In the genomic region with DNA sequence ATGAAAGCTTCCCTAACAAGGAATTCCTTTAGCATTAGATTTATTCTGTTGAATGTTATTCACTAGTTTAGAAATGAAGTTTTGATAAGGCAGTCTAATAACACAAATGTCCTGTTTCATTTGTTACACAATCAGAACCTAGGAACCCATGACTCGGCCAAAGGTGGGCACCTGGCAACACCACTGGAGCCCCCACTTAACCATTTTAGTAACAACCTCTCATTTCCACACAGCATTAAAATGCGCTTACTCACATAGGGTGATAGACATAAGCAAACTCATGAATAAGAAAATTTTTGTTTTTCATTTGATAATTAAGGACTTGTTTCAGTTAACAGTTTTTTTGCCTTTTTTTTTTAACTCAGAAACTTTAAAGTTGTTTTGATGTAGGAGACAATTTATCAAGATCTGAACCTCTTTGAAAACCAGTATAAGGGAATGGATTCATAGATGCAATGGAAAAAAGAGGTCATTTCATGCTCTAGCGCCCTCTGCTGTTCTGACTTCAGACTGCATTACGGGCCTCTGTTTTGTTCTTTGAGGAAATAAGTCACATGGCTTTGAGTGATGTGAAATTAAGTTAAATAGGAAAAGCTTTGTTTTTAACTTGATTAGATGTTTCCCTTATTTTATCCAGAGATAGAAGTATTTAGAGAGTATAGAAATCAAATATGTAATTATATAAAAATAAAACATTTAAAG, we compare ENCODE assay signal across 8 mouse cellular contexts. TPM values are rescaled to one million over a fixed set of nuclear protein-coding genes. Genes with fewer than 3 reads are reported as not detected.
A peak's percentile ranks its signal among the peaks of the same experiment; 100 is the strongest.
DNase-seq lines count a peak whose midpoint lies in the region; ATAC-seq and TF ChIP-seq lines count a peak whose summit lies in the region.

No protein-coding gene starts in this region.

- no peak overlapping the region for H3K9ac ChIP-seq in heart, adult 2 months (ENCODE audit: low read depth, low read length)

- TF ChIP-seq CTCF in heart, adult 2 months (IDR thresholded peaks at IDR 0.05), result peak; percentile 89
- peak; percentile 92 for TF ChIP-seq CTCF in layer of hippocampus, adult 2 months (conservative IDR thresholded peaks at IDR 0.05)

- peak; percentile 38 to 65 for DNase-seq in heart, adult 2 months
- DNase-seq in heart, postnatal 25 days (ENCODE audit: low spot score), result no peak
- DNase-seq in ZHBTc4 (ENCODE audit: low read depth, low spot score), result peak; percentile 77
- DNase-seq in cerebellum, postnatal 36 days, result peak; percentile 64 to 76
- DNase-seq in layer of hippocampus, adult 2 months (ENCODE audit: low spot score in 2 of 2), result peak; percentile 67 to 75
- peak; percentile 52 for DNase-seq in spleen, adult 12 weeks (ENCODE audit: low spot score)

- ATAC-seq in granulocyte monocyte progenitor cell, adult 5-6 weeks (replicated peaks; ENCODE audit: poor library complexity, severe bottlenecking), result peak; percentile 93
- ATAC-seq in megakaryocyte, adult 5-6 weeks (ENCODE audit: poor library complexity, severe bottlenecking), result peak; percentile 96

- H3K36me3 ChIP-seq in heart, adult 2 months (ENCODE audit: control insufficient read depth, insufficient read depth, low read length), result no peaks in the 10 kb centered on the region

- H3K27ac ChIP-seq in heart, adult 2 months, result no peak overlapping the region
- H3K27ac ChIP-seq in layer of hippocampus, adult 2 months, result no peak overlapping the region

- intact Hi-C loops in heart, adult 2 months (cut with DNase I), result no loop called here
- intact Hi-C loops in heart, postnatal 25 days (cut with DNase I), result no loop called here

- H3K4me3 ChIP-seq in heart, adult 2 months, result no peak overlapping the region
- no peak overlapping the region for H3K4me3 ChIP-seq in layer of hippocampus, adult 2 months

- no peaks in the 10 kb centered on the region for H3K79me2 ChIP-seq in heart, adult 2 months (replicated peaks; ENCODE audit: control insufficient read depth, insufficient read depth, low read length)

- no peaks in the 10 kb centered on the region for H3K27me3 ChIP-seq in heart, adult 2 months (ENCODE audit: control insufficient read depth, insufficient read depth, low read length)

- WGBS in heart, adult 2 months, result 49% methylated on average over 4 of the region's 4 CpGs

- TF ChIP-seq EP300 in heart, adult 2 months (IDR thresholded peaks at IDR 0.05; ENCODE audit: insufficient read depth, low read depth, low read length), result no peak

- TF ChIP-seq POLR2A in heart, adult 2 months (IDR thresholded peaks at IDR 0.05; ENCODE audit: insufficient read depth, low read depth, low read length), result no peak

- H3K4me1 ChIP-seq in heart, adult 2 months (ENCODE audit: control insufficient read depth, insufficient read depth, low read length), result no peaks in the 10 kb centered on the region

RNA-seq across cellular contexts. Expression of gene Rnf146, which starts 23.7 kb away (rescaled TPM):
- 10 to 100 TPM; 61.8 to 64.4 TPM for total RNA-seq in heart, adult 2 months (2021)
- polyA plus RNA-seq in heart, adult 2 months (2012; rRNA removed), result 20.4 and 50.2 TPM in 2 replicates
- total RNA-seq in heart, postnatal 25 days (2021), result 10 to 100 TPM; 53.2 to 60.3 TPM
- total RNA-seq in granulocyte monocyte progenitor cell, adult 5-6 weeks (2014; fragmentation: Nextera tagmentation), result 19.1 and 26.0 TPM in 2 replicates
- 41.8 and 49.1 TPM in 2 replicates for total RNA-seq in granulocyte monocyte progenitor cell, adult 5-6 weeks (2017)
- 100 to 1,000 TPM in 1 of 2 experiments, 10 to 100 TPM in 1; 99.6 to 103 TPM for total RNA-seq in layer of hippocampus, adult 2 months (2021)
- total RNA-seq in megakaryocyte, adult 5-6 weeks (2015), result 33.1 and 36.4 TPM in 2 replicates
- 49.4 and 50.1 TPM in 2 replicates for total RNA-seq in megakaryocyte, adult 5-6 weeks (2017)

RNA-seq across cellular contexts. Expression of gene Echdc1, which starts 25.5 kb away (rescaled TPM):
- 10 to 100 TPM; 36.2 to 40.2 TPM for total RNA-seq in heart, adult 2 months (2021)
- 9.7 and 16.6 TPM in 2 replicates for polyA plus RNA-seq in heart, adult 2 months (2012; rRNA removed)
- 10 to 100 TPM; 33.3 to 37.4 TPM for total RNA-seq in heart, postnatal 25 days (2021)
- 12.2 and 13.2 TPM in 2 replicates for total RNA-seq in granulocyte monocyte progenitor cell, adult 5-6 weeks (2014; fragmentation: Nextera tagmentation)
- total RNA-seq in granulocyte monocyte progenitor cell, adult 5-6 weeks (2017), result 20.0 and 33.0 TPM in 2 replicates
- 10 to 100 TPM; 32.9 to 33.5 TPM for total RNA-seq in layer of hippocampus, adult 2 months (2021)
- total RNA-seq in megakaryocyte, adult 5-6 weeks (2015), result 5.4 and 5.5 TPM in 2 replicates
- total RNA-seq in megakaryocyte, adult 5-6 weeks (2017), result 8.9 and 9.7 TPM in 2 replicates
